Mouse (Mus musculus): ENCODE results near the gene Arhgef17. TPM values are rescaled to one million over a fixed set of nuclear protein-coding genes. Genes with fewer than 3 reads are reported as not detected.
A peak's percentile ranks its signal among the peaks of the same experiment; 100 is the strongest.

Arhgef17 gene
- polyA plus RNA-seq, 1 experiment from 2014 or later = 2.2 TPM

GRCm38 (mm10) chr7:100938106-100938505 is 6.2 kb upstream of the Arhgef17 start:
- DNase-seq (ENCODE audit: low spot score) (no peak), ATAC-seq (ENCODE audit: low FRiP score, low TSS enrichment) (no peak)
- 76% methylated on average over 16 of the region's 16 CpGs for WGBS
- H3K4me3 ChIP-seq (ENCODE audit: low read depth, low read length) = no peak overlapping the region
- H3K4me2 ChIP-seq (replicated peaks; ENCODE audit: low read depth) = no peak overlapping the region
- H3K27me3 ChIP-seq (ENCODE audit: control insufficient read depth, insufficient read depth, low read length) = no peaks in the 10 kb centered on the region
- no peaks in the 10 kb centered on the region for H3K9me3 ChIP-seq (ENCODE audit: control insufficient read depth, low read length)
- TF ChIP-seq CTCF (IDR thresholded peaks at IDR 0.05; ENCODE audit: low read depth) = no peak
- TF ChIP-seq EP300 (optimal IDR thresholded peaks at IDR 0.05) = no peak
- no peaks in the 10 kb centered on the region; the same call in 1 of the 2 replicates for H3K4me1 ChIP-seq (replicated peaks; ENCODE audit: control insufficient read depth, insufficient read depth)
- no peak overlapping the region for H3K9ac ChIP-seq (ENCODE audit: low read length)
- no peaks in the 10 kb centered on the region for H3K36me3 ChIP-seq (ENCODE audit: control insufficient read depth, insufficient read depth, low read length)
- H3K27ac ChIP-seq (replicated peaks) = no peak overlapping the region

DNA sequence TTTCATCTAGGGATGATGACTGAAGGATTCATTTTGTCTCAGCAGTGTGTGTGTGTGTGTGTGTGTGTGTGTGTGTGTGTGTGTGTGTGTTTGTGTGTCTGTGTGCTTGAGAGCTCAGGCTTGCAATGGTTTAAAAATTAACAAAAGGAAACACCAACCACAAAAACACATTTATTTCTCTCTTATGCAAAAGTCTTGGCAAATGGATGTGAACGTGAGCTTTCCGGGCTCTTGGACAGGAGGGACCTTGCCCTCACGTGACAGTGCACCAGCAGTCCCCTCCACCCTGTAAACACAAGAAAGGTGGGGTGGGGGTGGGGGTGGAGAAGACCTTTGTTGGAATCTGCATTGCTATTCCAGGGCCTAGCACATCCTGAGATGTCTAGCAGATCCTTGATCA is 5.6 kb upstream of the Arhgef17 start:
- Histone ChIP-seq H3K4me1 (replicated peaks; ENCODE audit: control insufficient read depth, insufficient read depth) (no peaks in the 10 kb centered on the region), H3K9me3 (ENCODE audit: control insufficient read depth, low read length) (no peaks in the 10 kb centered on the region), H3K4me3 (ENCODE audit: low read depth, low read length) (no peak overlapping the region), H3K36me3 (ENCODE audit: control insufficient read depth, insufficient read depth, low read length) (no peaks in the 10 kb centered on the region), H3K27me3 (ENCODE audit: control insufficient read depth, insufficient read depth, low read length) (no peaks in the 10 kb centered on the region), H3K9ac (ENCODE audit: low read length) (no peak overlapping the region), H3K27ac (replicated peaks) (no peak overlapping the region), H3K4me2 (replicated peaks; ENCODE audit: low read depth) (no peak overlapping the region)
- TF ChIP-seq EP300 (optimal IDR thresholded peaks at IDR 0.05) = no peak
- TF ChIP-seq CTCF (IDR thresholded peaks at IDR 0.05; ENCODE audit: low read depth) = no peak
- WGBS = 64% methylated on average over 3 of the region's 3 CpGs
- DNase-seq (ENCODE audit: low spot score) (no peak), ATAC-seq (ENCODE audit: low FRiP score, low TSS enrichment) (no peak)

GRCm38 (mm10) chr7:100933520-100933919 is 1.6 kb upstream of the Arhgef17 start:
- Histone ChIP-seq H3K9me3 (ENCODE audit: control insufficient read depth, low read length) (no peaks in the 10 kb centered on the region), H3K27ac (replicated peaks) (no peak overlapping the region), H3K4me2 (replicated peaks; ENCODE audit: low read depth) (no peak overlapping the region), H3K27me3 (ENCODE audit: control insufficient read depth, insufficient read depth, low read length) (no peaks in the 10 kb centered on the region), H3K9ac (ENCODE audit: low read length) (no peak overlapping the region), H3K4me1 (replicated peaks; ENCODE audit: control insufficient read depth, insufficient read depth) (0 out of 2 replicates have a peak, but pooled peaks cover 2% of the 10 kb centered on the region), H3K4me3 (ENCODE audit: low read depth, low read length) (no peak overlapping the region), H3K36me3 (ENCODE audit: control insufficient read depth, insufficient read depth, low read length) (no peaks in the 10 kb centered on the region)
- TF ChIP-seq EP300 (optimal IDR thresholded peaks at IDR 0.05) = no peak
- no peak for TF ChIP-seq CTCF (IDR thresholded peaks at IDR 0.05; ENCODE audit: low read depth)
- no peak for DNase-seq (ENCODE audit: low spot score)
- ATAC-seq (ENCODE audit: low FRiP score, low TSS enrichment) = no peak

DNA sequence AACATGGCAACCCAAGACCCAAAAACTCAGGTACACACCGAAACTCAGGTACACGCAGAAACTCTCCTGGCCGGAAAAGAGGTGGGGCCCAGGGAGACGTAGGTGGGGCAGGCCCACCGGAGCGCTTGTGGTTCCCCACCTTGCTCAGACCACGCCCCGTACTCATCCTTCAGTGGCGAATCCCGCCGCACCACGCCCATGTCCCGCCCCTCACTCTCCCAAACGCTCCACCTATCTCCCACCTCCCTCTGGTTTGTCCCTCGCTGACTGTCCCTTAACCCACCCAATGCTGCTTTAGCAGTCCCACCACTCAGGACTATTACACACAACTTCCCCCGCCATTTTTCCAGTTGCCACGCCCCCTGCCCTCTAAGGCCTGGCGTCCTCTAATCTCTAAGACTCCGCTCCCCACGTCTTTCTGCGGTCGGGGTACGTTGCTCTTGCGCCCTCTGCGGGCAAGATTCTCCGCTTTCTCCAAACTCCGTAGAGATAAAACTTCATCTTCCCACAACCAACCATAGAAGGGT is 637 bp upstream of the Arhgef17 start:
- peak; percentile 79 for ATAC-seq (ENCODE audit: low FRiP score, low TSS enrichment)
- Histone ChIP-seq H3K4me3 (ENCODE audit: low read depth, low read length) (peak overlapping the region; percentile 70), H3K27me3 (ENCODE audit: control insufficient read depth, insufficient read depth, low read length) (no peaks in the 10 kb centered on the region), H3K9ac (ENCODE audit: low read length) (peak overlapping the region; percentile 90), H3K4me2 (replicated peaks; ENCODE audit: low read depth) (peak overlapping the region; percentile 83), H3K4me1 (replicated peaks; ENCODE audit: control insufficient read depth, insufficient read depth) (peaks cover 3% of the 10 kb centered on the region; the same call in 1 of the 2 replicates), H3K36me3 (ENCODE audit: control insufficient read depth, insufficient read depth, low read length) (no peaks in the 10 kb centered on the region; the same call in 1 of the 2 replicates), H3K9me3 (ENCODE audit: control insufficient read depth, low read length) (no peaks in the 10 kb centered on the region), H3K27ac (replicated peaks) (peak overlapping the region; percentile 97)
- TF ChIP-seq EP300 (optimal IDR thresholded peaks at IDR 0.05) = no peak
- peak; percentile 91 for TF ChIP-seq CTCF (IDR thresholded peaks at IDR 0.05; ENCODE audit: low read depth)
- WGBS = under 1% methylated on average over 26 of the region's 27 CpGs
- DNase-seq (ENCODE audit: low spot score) = peak; percentile 84

DNA sequence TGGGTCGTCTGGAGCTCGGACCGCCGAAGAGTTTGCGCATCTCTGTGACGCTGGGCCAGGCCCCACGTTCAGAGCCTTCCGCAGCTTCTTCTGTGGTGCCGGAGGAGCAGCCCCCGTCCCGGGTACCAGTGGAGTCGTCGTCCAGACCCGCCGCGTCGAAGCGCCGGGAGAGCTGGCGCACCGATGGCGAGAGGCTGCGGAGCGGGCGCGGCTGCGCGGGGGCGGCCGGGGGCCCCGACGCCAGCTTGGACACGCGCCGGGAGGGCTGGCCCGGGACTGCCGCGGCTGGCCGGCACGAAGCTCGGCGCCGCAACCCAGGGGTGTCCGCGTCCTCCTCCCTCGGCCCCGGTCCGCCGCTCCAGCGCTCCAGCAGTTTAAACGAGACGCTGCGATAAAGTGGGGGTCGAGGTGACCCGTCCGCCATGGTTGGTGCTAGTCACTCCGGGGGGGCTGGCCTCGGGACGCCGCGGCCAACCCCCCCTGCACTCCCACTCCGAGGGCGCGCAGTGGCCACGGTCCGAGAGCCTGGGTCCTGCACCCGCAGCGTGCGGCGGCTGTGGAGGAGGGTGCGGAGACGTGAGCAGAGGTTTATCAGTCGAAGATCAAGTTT is 486 bp downstream of the Arhgef17 start:
- ATAC-seq (ENCODE audit: low FRiP score, low TSS enrichment) (peak; percentile 27; the same call in 1 of the 2 replicates), DNase-seq (ENCODE audit: low spot score) (peak; percentile 31)
- peak overlapping the region; percentile 83 for H3K4me2 ChIP-seq (replicated peaks; ENCODE audit: low read depth)
- H3K9ac ChIP-seq (ENCODE audit: low read length) = peak overlapping the region; percentile 90
- peaks cover 8% of the 10 kb centered on the region; the same call in 1 of the 2 replicates for H3K4me1 ChIP-seq (replicated peaks; ENCODE audit: control insufficient read depth, insufficient read depth)
- no peaks in the 10 kb centered on the region; the same call in 1 of the 2 replicates for H3K36me3 ChIP-seq (ENCODE audit: control insufficient read depth, insufficient read depth, low read length)
- H3K27ac ChIP-seq (replicated peaks) = peak overlapping the region; percentile 97
- no peaks in the 10 kb centered on the region for H3K9me3 ChIP-seq (ENCODE audit: control insufficient read depth, low read length)
- TF ChIP-seq EP300 (optimal IDR thresholded peaks at IDR 0.05) = no peak
- no peak for TF ChIP-seq CTCF (IDR thresholded peaks at IDR 0.05; ENCODE audit: low read depth)
- H3K4me3 ChIP-seq (ENCODE audit: low read depth, low read length) = peak overlapping the region; percentile 70
- under 1% methylated on average over 73 of the region's 73 CpGs for WGBS
- no peaks in the 10 kb centered on the region for H3K27me3 ChIP-seq (ENCODE audit: control insufficient read depth, insufficient read depth, low read length)
